8 mouse cellular contexts compared by ENCODE assay signal in the genomic region with DNA sequence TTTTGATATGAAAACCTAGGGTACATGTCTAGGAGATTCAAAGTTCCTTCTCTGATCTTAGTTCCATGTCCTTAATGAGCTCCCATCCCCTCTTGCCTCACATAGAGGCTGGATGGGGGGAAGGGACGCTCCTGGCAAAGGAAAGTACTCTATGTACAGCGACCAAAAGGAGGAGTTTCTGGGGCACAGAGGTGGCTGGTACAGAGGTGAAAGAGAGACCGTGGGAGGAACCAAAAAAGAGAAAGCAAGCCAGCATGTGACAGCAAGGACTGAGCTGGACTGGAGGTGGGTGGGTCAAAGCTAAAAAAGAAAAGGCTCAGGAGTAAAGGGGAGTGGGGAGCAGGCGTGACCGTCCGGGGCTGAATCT. TPM values are rescaled to one million over a fixed set of nuclear protein-coding genes. Genes with fewer than 3 reads are reported as not detected.
DNase-seq lines count a peak whose midpoint lies in the region; ATAC-seq and TF ChIP-seq lines count a peak whose summit lies in the region.

No protein-coding gene starts in this region.

- peak overlapping the region; percentile 99 for H3K4me2 ChIP-seq in forebrain, embryonic 13.5 days
- peak overlapping the region; percentile 91 for H3K4me2 ChIP-seq in kidney, embryonic 15.5 days

- no peak for DNase-seq in gastrocnemius, adult 2 months
- DNase-seq in gastrocnemius, postnatal 4 days (ENCODE audit: low spot score in 2 of 2): no peak
- peak; percentile 18 for DNase-seq in G1E (ENCODE audit: low spot score)
- no peak for DNase-seq in T-cell, adult 2 months (ENCODE audit: low spot score)

- WGBS in forebrain, embryonic 13.5 days: 1% methylated on average over 6 of the region's 6 CpGs
- WGBS in kidney, embryonic 15.5 days: 1% methylated on average over 6 of the region's 6 CpGs

- peak overlapping the region; percentile 99 for H3K27ac ChIP-seq in gastrocnemius, adult 2 months
- H3K27ac ChIP-seq in forebrain, embryonic 13.5 days: 0 out of 2 replicates have a peak overlapping the region, but pooled peaks have one; percentile 33
- H3K27ac ChIP-seq in kidney, embryonic 15.5 days: peak overlapping the region; percentile 83

- peak overlapping the region; percentile 97 for H3K4me3 ChIP-seq in gastrocnemius, adult 2 months
- peak overlapping the region; percentile 79 for H3K4me3 ChIP-seq in G1E (ENCODE audit: low read depth, low read length)
- peak overlapping the region; percentile 85 for H3K4me3 ChIP-seq in forebrain, embryonic 13.5 days
- peak overlapping the region; percentile 75 for H3K4me3 ChIP-seq in kidney, embryonic 15.5 days (replicated peaks)

- peaks cover 40% of the 10 kb centered on the region for H3K4me1 ChIP-seq in G1E (ENCODE audit: insufficient read depth, low read depth, low read length)
- H3K4me1 ChIP-seq in forebrain, embryonic 13.5 days: peaks cover 23% of the 10 kb centered on the region
- peaks cover 21% of the 10 kb centered on the region for H3K4me1 ChIP-seq in kidney, embryonic 15.5 days

- peaks cover 10% of the 10 kb centered on the region for H3K27me3 ChIP-seq in G1E (ENCODE audit: insufficient read depth, low read length)
- peaks cover 4% of the 10 kb centered on the region; the same call in 1 of the 2 replicates for H3K27me3 ChIP-seq in forebrain, embryonic 13.5 days
- no peaks in the 10 kb centered on the region for H3K27me3 ChIP-seq in kidney, embryonic 15.5 days

- H3K36me3 ChIP-seq in G1E (replicated peaks): peaks cover 23% of the 10 kb centered on the region
- H3K36me3 ChIP-seq in forebrain, embryonic 13.5 days (ENCODE audit: poor library complexity, severe bottlenecking): 0 out of 2 replicates have a peak, but pooled peaks cover 2% of the 10 kb centered on the region
- H3K36me3 ChIP-seq in kidney, embryonic 15.5 days: no peaks in the 10 kb centered on the region

- intact Hi-C loops in gastrocnemius, adult 2 months (cut with DNase I): loop anchor here (2.0 kb wide), 1 partner anchor 42 kb away; the partner anchor contains the start of genes Bbof1 and Entpd5

- ATAC-seq in G1E (ENCODE audit: extremely low read depth, insufficient number of reproducible peaks, low FRiP score, poor library complexity, severe bottlenecking): no peak
- ATAC-seq in forebrain, embryonic 13.5 days: no peak
- peak; percentile 6; the same call in 1 of the 2 replicates for ATAC-seq in kidney, embryonic 15.5 days (replicated peaks; ENCODE audit: low FRiP score)
- peak; percentile 3; the same call in 1 of the 2 replicates for ATAC-seq in megakaryocyte progenitor cell, adult 5-6 weeks (replicated peaks; ENCODE audit: poor library complexity)
- no peak for ATAC-seq in erythroid progenitor cell, adult 5-6 weeks (replicated peaks; ENCODE audit: low FRiP score, poor library complexity, severe bottlenecking)

- TF ChIP-seq CTCF in gastrocnemius, adult 2 months (IDR thresholded peaks at IDR 0.05): no peak
- no peak for TF ChIP-seq CTCF in G1E (IDR thresholded peaks at IDR 0.05; ENCODE audit: low read depth, low read length)

- no peaks in the 10 kb centered on the region for H3K9me3 ChIP-seq in G1E (replicated peaks)
- H3K9me3 ChIP-seq in forebrain, embryonic 13.5 days (replicated peaks): no peaks in the 10 kb centered on the region
- no peaks in the 10 kb centered on the region for H3K9me3 ChIP-seq in kidney, embryonic 15.5 days (replicated peaks)

- H3K9ac ChIP-seq in forebrain, embryonic 13.5 days: peak overlapping the region; percentile 70
- H3K9ac ChIP-seq in kidney, embryonic 15.5 days: peak overlapping the region; percentile 50

RNA-seq across cellular contexts. Expression of gene Aldh6a1, which starts 0.5 kb away (rescaled TPM):
- total RNA-seq in gastrocnemius, adult 2 months (2021): 100 to 1,000 TPM in 1 of 2 experiments, 10 to 100 TPM in 1; 93.1 to 128 TPM
- 10 to 100 TPM; 32.7 to 34.6 TPM for total RNA-seq in gastrocnemius, postnatal 4 days (2021)
- total RNA-seq in G1E (2014; fragmentation: Nextera tagmentation) (39.6 and 41.2 TPM in 2 replicates), G1E (2017) (14.7 and 16.1 TPM in 2 replicates)
- polyA plus RNA-seq in G1E (2012): 3.5 and 4.6 TPM in 2 replicates
- 26.2 and 26.9 TPM in 2 replicates for polyA plus RNA-seq in forebrain, embryonic 13.5 days (2015; fragmentation: Nextera tagmentation; extraction: Ambion mirVana)
- 60.7 and 62.8 TPM in 2 replicates for polyA plus RNA-seq in kidney, embryonic 15.5 days (2015; fragmentation: Nextera tagmentation; extraction: Ambion mirVana)
- 16.3 and 17.2 TPM in 2 replicates for total RNA-seq in megakaryocyte progenitor cell, adult 5-6 weeks (2015)
- total RNA-seq in megakaryocyte progenitor cell, adult 5-6 weeks (2017): 9.1 and 12.0 TPM in 2 replicates
- total RNA-seq in erythroid progenitor cell, adult 5-6 weeks (2015; ENCODE audit: low replicate concordance): 4.2 and 6.8 TPM in 2 replicates
- total RNA-seq in erythroid progenitor cell, adult 5-6 weeks (2017; ENCODE audit: low replicate concordance): 2.6 and 7.5 TPM in 2 replicates

RNA-seq across cellular contexts. Expression of gene Lin52, which starts 0.9 kb away (rescaled TPM):
- 10 to 100 TPM in 1 of 2 experiments, 1 to 10 TPM in 1; 10.0 to 10.7 TPM for total RNA-seq in gastrocnemius, adult 2 months (2021)
- total RNA-seq in gastrocnemius, postnatal 4 days (2021): 1 to 10 TPM; 6.1 to 6.7 TPM
- total RNA-seq in G1E (2014; fragmentation: Nextera tagmentation): 21.6 and 25.2 TPM in 2 replicates
- 30.9 and 38.5 TPM in 2 replicates for total RNA-seq in G1E (2017)
- polyA plus RNA-seq in G1E (2012): 0.67 and 1.0 TPM in 2 replicates
- 42.5 and 46.2 TPM in 2 replicates for polyA plus RNA-seq in forebrain, embryonic 13.5 days (2015; fragmentation: Nextera tagmentation; extraction: Ambion mirVana)
- polyA plus RNA-seq in kidney, embryonic 15.5 days (2015; fragmentation: Nextera tagmentation; extraction: Ambion mirVana): 23.2 and 23.4 TPM in 2 replicates
- 10.1 and 15.8 TPM in 2 replicates for total RNA-seq in megakaryocyte progenitor cell, adult 5-6 weeks (2015)
- 14.2 and 21.0 TPM in 2 replicates for total RNA-seq in megakaryocyte progenitor cell, adult 5-6 weeks (2017)
- total RNA-seq in erythroid progenitor cell, adult 5-6 weeks (2015; ENCODE audit: low replicate concordance): 19.8 and 41.1 TPM in 2 replicates
- 22.0 and 26.2 TPM in 2 replicates for total RNA-seq in erythroid progenitor cell, adult 5-6 weeks (2017; ENCODE audit: low replicate concordance)

RNA-seq across cellular contexts. Expression of gene Rnf113a2, which starts 33.3 kb away (rescaled TPM):
- 10 to 100 TPM in 1 of 2 experiments, 1 to 10 TPM in 1; 8.5 to 10.8 TPM for total RNA-seq in gastrocnemius, adult 2 months (2021)
- 1 to 10 TPM; 8.5 to 8.7 TPM for total RNA-seq in gastrocnemius, postnatal 4 days (2021)
- 53.0 and 73.5 TPM in 2 replicates for total RNA-seq in G1E (2014; fragmentation: Nextera tagmentation)
- 55.6 and 59.1 TPM in 2 replicates for total RNA-seq in G1E (2017)
- 47.9 and 48.1 TPM in 2 replicates for polyA plus RNA-seq in G1E (2012)
- 29.3 and 29.9 TPM in 2 replicates for polyA plus RNA-seq in forebrain, embryonic 13.5 days (2015; fragmentation: Nextera tagmentation; extraction: Ambion mirVana)
- 23.8 and 24.8 TPM in 2 replicates for polyA plus RNA-seq in kidney, embryonic 15.5 days (2015; fragmentation: Nextera tagmentation; extraction: Ambion mirVana)
- total RNA-seq in megakaryocyte progenitor cell, adult 5-6 weeks (2015): 28.4 and 33.5 TPM in 2 replicates
- 27.4 and 31.9 TPM in 2 replicates for total RNA-seq in megakaryocyte progenitor cell, adult 5-6 weeks (2017)
- 29.8 and 29.9 TPM in 2 replicates for total RNA-seq in erythroid progenitor cell, adult 5-6 weeks (2015; ENCODE audit: low replicate concordance)
- total RNA-seq in erythroid progenitor cell, adult 5-6 weeks (2017; ENCODE audit: low replicate concordance): 14.8 and 15.8 TPM in 2 replicates

RNA-seq across cellular contexts. Expression of gene Bbof1, which starts 41.5 kb away (rescaled TPM):
- total RNA-seq in gastrocnemius, adult 2 months (2021): 1 to 10 TPM; 1.0 to 1.6 TPM
- total RNA-seq in gastrocnemius, postnatal 4 days (2021): 1 to 10 TPM in 1 of 2 experiments, under 1 TPM in 1; 0.54 to 1.1 TPM
- total RNA-seq in G1E (2014; fragmentation: Nextera tagmentation) (4.1 and 5.5 TPM in 2 replicates), G1E (2017) (4.4 and 6.0 TPM in 2 replicates)
- polyA plus RNA-seq in G1E (2012): 2.2 and 2.7 TPM in 2 replicates
- 2.4 and 2.6 TPM in 2 replicates for polyA plus RNA-seq in forebrain, embryonic 13.5 days (2015; fragmentation: Nextera tagmentation; extraction: Ambion mirVana)
- 1.2 and 1.7 TPM in 2 replicates for polyA plus RNA-seq in kidney, embryonic 15.5 days (2015; fragmentation: Nextera tagmentation; extraction: Ambion mirVana)
- total RNA-seq in megakaryocyte progenitor cell, adult 5-6 weeks (2015): 2.5 and 3.6 TPM in 2 replicates
- total RNA-seq in megakaryocyte progenitor cell, adult 5-6 weeks (2017): 3.0 and 12.4 TPM in 2 replicates
- total RNA-seq in erythroid progenitor cell, adult 5-6 weeks (2015; ENCODE audit: low replicate concordance): not detected in 2 replicates
- total RNA-seq in erythroid progenitor cell, adult 5-6 weeks (2017; ENCODE audit: low replicate concordance): 2.6 and 9.1 TPM in 2 replicates

RNA-seq across cellular contexts. Expression of gene Entpd5, which starts 41.5 kb away (rescaled TPM):
- total RNA-seq in gastrocnemius, adult 2 months (2021): 10 to 100 TPM; 12.2 to 14.4 TPM
- 10 to 100 TPM in 1 of 2 experiments, 1 to 10 TPM in 1; 9.9 to 10.9 TPM for total RNA-seq in gastrocnemius, postnatal 4 days (2021)
- 15.7 and 20.9 TPM in 2 replicates for total RNA-seq in G1E (2014; fragmentation: Nextera tagmentation)
- 14.4 and 16.0 TPM in 2 replicates for total RNA-seq in G1E (2017)
- polyA plus RNA-seq in G1E (2012): 1.6 and 3.7 TPM in 2 replicates
- 8.8 and 9.9 TPM in 2 replicates for polyA plus RNA-seq in forebrain, embryonic 13.5 days (2015; fragmentation: Nextera tagmentation; extraction: Ambion mirVana)
- 36.8 and 38.0 TPM in 2 replicates for polyA plus RNA-seq in kidney, embryonic 15.5 days (2015; fragmentation: Nextera tagmentation; extraction: Ambion mirVana)
- total RNA-seq in megakaryocyte progenitor cell, adult 5-6 weeks (2015): 13.5 and 20.1 TPM in 2 replicates
- total RNA-seq in megakaryocyte progenitor cell, adult 5-6 weeks (2017): 18.4 and 23.7 TPM in 2 replicates
- 8.6 and 17.2 TPM in 2 replicates for total RNA-seq in erythroid progenitor cell, adult 5-6 weeks (2015; ENCODE audit: low replicate concordance)
- 4.8 and 9.2 TPM in 2 replicates for total RNA-seq in erythroid progenitor cell, adult 5-6 weeks (2017; ENCODE audit: low replicate concordance)

Comparison
In these comparisons a context has a peak if more than half of its experiments do, and no peak if none do; other contexts are left out.
1. H3K27ac ChIP-seq: peak in every context shown above with its lines; median percentile 99 in gastrocnemius, adult 2 months; 83 in kidney, embryonic 15.5 days; 33 in forebrain, embryonic 13.5 days.
2. ATAC-seq: peak in kidney, embryonic 15.5 days (single experiment) and megakaryocyte progenitor cell, adult 5-6 weeks (single experiment); none in G1E (single experiment), forebrain, embryonic 13.5 days (single experiment) and erythroid progenitor cell, adult 5-6 weeks (single experiment).
3. Peak in every context shown above with its lines, with median percentiles within 50 percentile points of each other: H3K4me3 ChIP-seq.